Mouse (Mus musculus): ENCODE results near the gene Rnps1.
A peak's percentile ranks its signal among the peaks of the same experiment; 100 is the strongest.
"Not testable (repeated sequence)": the region's sequence is repeated elsewhere in the genome, so short reads cannot be mapped to it uniquely, and the experiment has no call there.

Rnps1 gene

GRCm38 (mm10) chr17:24414230-24414976, at the start of gene Rnps1:
TSS of gene Rnps1 (plus strand) at chr17:24414565.
- peak; percentile 91 to 95 for DNase-seq (ENCODE audit: low spot score in 2 of 2)

GRCm38 (mm10) chr17:24365863-24366262, 48.5 kb upstream of the Rnps1 start:
- DNase-seq (ENCODE audit: low spot score in 2 of 2) = no peak

GRCm38 (mm10) chr17:24375094-24375712, 39.2 kb upstream of the Rnps1 start:
- DNase-seq (ENCODE audit: low spot score in 2 of 2) = no peak

DNA sequence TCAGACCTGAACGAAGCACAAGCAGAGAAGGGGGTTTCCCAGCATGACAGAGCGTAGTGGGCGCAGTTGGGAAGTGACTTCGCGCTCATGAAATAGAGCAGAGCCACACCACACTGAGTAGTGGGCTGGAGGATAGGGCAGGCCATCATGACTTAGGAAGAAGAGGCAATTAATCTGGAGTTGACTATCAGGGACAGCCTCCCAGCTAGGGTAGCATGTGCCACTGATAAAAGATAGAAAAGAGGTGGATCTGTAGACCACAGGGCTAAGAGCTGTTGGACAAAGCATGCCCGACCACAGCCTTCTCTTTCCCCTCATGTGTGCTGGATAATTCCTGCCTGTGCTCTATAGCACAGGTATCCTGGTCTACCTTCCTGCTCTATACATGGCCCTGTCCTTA, 38.5 kb upstream of the Rnps1 start:
- DNase-seq (ENCODE audit: low spot score in 2 of 2) = no peak

DNA sequence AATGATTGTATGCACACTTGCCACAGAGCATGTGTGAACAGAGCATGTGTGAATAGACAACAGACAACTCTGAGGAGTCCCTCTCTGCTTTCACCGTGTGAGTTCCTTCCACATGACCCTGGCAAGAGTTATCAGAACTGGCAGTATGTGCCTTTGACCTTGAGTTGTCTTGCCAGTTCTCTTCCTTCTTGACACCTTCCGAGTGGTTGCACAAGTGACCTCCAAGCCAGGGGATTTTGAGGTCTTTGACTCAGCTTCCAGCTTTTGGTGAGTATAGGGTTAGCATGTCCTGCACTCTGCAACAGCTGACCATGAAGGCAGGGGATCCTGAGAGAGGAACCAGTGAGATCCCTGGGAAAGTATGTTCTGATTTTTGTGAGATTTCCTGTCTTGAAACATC, 35.9 kb upstream of the Rnps1 start:
- no peak for DNase-seq (ENCODE audit: low spot score in 2 of 2)

DNA sequence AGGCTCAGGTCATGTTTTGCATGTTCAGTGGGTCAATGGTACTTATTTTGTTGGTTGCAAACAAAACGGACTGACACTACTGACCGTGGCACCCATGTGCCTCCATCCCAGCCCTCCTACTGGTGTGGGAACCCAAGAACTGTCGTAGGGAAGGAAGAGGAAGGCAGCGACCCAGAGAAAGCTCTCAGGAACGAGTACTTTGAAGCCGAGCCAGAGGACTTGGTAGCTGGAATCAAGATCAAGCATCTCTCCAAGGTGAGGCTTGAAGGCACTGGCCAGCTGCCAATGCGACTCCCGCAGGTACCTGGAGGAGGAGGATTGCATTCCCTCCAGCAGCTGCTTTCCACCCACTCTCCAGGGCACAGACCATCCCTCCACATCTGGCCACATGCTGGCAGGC, 30.6 kb upstream of the Rnps1 start:
- DNase-seq (ENCODE audit: low spot score in 2 of 2) = no peak

- DNase-seq (ENCODE audit: low spot score in 2 of 2) = no peak
These were observed 25.7 kb upstream of the Rnps1 start for GRCm38 (mm10) chr17:24388711-24389110.

GRCm38 (mm10) chr17:24389865-24390264, 24.5 kb upstream of the Rnps1 start:
- DNase-seq (ENCODE audit: low spot score in 2 of 2) = no peak

DNA sequence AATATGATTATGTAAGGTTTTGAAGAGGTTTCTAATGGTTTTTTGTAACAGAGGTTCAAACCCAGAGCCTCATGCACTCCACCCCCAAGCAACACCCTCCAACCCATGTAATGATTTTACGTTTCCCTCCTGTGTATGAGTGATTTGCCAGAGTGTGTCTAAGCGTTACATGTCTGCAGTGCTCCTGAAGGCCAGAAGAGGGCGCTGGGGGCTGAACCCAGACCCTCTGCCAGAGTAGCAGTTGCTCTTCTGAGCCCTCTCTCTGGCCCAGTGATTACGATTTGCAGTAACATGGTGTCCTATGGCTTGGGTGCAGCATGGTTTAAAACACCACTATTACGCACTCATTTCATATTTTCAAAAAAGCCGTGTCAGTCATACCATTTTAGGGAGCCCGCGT, 23.2 kb upstream of the Rnps1 start:
- DNase-seq (ENCODE audit: low spot score in 2 of 2) = no peak

DNA sequence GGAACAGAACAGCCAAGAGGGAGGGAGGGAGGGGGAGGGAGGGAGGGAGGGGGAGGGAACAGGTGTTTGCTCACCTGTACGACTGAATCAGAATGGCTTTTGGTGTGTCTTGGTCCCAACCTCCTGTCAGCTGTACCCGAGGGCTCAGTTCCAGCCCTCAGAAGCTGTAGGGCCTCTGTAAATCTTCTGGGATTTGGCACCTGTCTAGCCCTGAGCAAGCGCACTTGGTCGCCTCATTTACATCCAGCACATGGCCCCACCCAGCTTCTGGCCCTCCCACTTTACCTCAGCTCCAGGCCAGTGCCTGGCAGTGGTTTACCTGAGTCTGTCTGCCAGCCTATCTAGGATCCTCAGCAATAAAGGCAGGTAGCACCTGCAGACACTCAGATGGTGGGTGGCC, 20.8 kb upstream of the Rnps1 start:
- DNase-seq (ENCODE audit: low spot score in 2 of 2) = no peak

GRCm38 (mm10) chr17:24394456-24394855, 19.9 kb upstream of the Rnps1 start:
- DNase-seq (ENCODE audit: low spot score in 2 of 2) = no peak

DNA sequence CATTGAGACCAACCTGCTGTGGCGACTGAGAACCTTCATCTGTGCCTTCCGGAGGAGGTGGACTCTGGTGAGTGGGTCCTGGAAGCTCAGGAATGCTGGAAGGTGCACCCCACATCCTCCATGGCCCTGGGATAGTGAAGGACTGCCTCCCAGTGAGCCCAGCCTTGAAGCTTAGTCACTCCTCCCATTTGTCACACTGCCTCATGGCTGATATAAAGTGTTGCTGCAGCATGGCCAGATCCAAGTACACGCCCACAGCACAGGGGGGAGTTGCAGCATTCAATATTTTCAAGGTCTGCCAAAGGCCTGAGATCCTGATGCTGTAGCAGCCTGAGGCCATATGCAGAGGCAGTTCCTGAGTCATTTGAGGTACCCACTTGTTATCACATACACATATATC, 12.0 kb upstream of the Rnps1 start:
- DNase-seq (ENCODE audit: low spot score in 2 of 2) = no peak

DNA sequence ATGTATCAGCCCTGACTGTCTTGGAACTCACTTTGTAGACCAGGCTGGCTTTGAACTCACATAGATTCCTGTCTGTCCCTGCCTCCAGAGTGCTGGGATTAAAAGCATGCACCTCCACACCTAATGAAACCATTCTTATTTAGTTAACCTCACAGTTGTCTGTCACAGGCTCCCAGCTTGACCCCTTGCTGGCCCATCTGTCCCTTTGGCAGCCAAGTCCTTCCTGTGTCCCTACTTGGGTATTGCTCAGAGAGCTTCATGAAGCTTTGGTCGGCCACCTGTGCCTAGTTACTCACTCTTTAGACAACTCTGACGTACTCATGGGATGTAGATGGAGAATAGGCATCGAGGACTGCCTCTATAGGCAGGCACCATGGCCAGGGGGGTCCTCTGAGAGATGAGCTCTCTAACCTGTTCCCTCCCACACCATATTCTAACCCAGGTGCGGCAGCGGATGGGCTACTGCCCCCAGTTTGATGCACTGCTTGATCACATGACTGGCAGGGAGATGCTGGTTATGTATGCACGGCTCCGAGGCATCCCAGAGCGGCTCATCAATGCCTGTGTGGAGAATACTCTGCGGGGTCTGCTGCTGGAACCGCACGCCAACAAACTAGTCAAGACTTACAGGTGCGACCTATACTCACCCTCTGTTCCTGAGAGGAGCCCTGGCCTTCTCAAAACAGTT, 7.1 kb upstream of the Rnps1 start:
- DNase-seq (ENCODE audit: low spot score in 2 of 2) = no peak

- DNase-seq (ENCODE audit: low spot score in 2 of 2) = peak; percentile 63 to 74
These were observed 681 bp upstream of the Rnps1 start for GRCm38 (mm10) chr17:24413557-24414211.

DNA sequence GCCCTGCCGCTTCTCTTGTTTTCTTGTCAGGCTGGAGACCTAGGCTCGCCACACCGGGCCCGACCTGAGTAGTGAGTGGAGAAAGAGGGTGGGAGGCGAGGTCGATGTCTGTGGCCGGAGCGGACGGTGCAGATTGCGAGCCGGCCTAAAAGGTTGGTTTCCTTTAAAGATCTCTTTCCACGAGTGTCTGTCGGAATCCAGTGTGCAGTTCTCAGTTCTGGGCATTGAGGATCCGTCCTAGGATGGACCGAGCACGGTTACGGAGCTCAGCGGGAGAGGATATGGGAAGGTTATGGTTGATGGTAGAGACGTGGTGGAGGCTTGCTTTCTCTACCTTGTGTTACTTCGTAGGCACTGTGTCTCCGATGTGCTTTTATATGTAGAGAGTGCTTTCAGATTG, 646 bp downstream of the Rnps1 start:
- DNase-seq (ENCODE audit: low spot score in 2 of 2) = no peak

DNA sequence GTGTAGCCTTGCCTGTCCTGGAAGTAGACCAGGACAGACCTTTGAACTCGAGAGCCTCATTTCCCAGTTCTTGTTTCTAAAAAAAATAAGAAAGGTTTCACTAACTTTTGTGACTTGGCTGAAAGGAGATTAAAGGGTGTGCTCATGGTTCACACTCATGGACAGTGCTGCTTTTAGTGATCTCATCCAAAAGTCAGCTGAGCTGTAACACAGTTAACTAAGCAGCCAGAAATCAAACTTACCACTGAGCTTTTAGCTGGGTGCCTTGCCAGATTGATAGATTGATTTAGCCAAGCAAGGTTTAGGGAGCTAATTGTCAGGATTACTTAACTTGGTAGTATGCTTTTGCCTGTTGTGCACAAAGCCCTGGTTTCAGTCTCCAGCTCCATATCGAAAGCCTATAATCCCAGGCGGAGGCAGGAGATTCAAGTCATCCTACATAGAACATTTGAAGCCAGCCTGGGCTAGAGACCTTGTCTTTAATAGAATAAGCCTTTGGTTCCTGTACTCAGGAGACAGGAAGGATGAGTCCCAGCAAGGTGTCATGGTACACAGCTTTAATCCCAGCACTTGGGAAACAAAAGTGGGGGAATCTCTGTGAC, 1.8 kb downstream of the Rnps1 start:
- DNase-seq (ENCODE audit: low spot score in 2 of 2) = no peak

GRCm38 (mm10) chr17:24423114-24423513, 8.7 kb downstream of the Rnps1 start:
- DNase-seq (ENCODE audit: low spot score in 2 of 2) = no peak

- DNase-seq (ENCODE audit: low spot score in 2 of 2) = no peak
These were observed 10.1 kb downstream of the Rnps1 start for GRCm38 (mm10) chr17:24424489-24424888.

DNA sequence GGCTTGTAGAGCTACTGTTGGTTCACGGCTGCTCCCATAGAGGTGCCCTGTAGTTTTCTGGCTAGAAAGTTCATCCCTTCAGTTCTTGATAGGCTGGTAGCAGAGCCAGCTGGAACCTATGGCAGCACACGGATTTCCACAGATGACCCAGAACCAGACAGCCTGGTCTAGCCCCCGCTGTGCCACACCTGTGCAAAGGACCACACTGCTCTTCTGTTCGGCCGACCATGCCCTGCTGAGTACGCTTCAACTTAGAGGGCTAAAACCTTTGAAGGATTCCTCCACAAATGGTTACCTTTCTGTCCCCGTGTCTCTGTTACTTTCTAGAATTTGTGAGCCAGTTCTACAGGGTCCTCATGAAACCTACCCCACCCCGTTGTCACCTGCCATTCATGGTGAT, 11.0 kb downstream of the Rnps1 start:
- not testable (repeated sequence) for DNase-seq (ENCODE audit: low spot score in 2 of 2)

DNA sequence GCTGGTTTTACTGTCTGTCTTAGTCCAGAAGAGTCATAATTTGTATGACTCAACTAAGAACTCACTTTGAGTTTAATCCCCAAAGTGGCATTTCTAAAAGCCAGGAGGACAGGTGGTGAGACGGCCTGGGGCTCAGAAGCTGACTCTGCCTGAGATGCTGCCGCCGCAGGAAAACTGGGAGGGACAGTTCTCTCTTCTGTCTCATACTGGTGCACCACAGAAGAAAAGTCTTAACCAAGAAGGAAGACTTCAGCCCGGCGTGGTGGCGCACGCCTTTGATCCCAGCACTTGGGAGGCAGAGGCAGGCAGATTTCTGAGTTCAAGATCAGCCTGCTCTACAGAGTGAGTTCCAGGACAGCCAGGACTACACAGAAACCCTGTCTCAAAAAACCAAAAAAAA, 11.5 kb downstream of the Rnps1 start:
- DNase-seq (ENCODE audit: low spot score in 2 of 2) = no peak

GRCm38 (mm10) chr17:24426471-24427169, 12.3 kb downstream of the Rnps1 start, which contains the start of gene Eci1:
TSS of gene Eci1 (plus strand) at chr17:24426641.
- peak; percentile 92 to 95 for DNase-seq (ENCODE audit: low spot score in 2 of 2)
